Mouse (Mus musculus): Measurements from ENCODE around the gene E030018B13Rik.

DNA sequence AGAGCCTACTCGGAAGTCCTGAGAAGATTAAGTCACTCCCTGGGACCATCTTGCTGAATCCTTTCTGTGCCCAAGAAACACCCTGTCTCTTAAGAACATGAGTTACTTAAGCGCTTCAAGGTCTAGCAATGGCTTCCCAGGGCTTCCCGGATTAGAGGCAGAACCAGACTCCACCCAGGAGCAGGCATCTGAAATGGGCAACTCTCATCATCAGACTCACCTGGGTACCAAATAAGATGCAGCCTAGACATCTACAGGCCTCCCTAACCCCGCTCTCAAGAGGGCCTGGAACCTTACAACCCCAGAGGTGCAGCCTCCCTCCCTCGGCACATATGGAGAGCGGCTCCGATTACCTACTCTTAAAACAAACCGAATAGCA lies 19.1 kb downstream of the E030018B13Rik start:
- no peak for TF ChIP-seq CTCF (IDR thresholded peaks at IDR 0.05; ENCODE audit: low read depth)
- no peak for TF ChIP-seq EP300 (IDR thresholded peaks at IDR 0.05; ENCODE audit: low read depth)
